Mouse (Mus musculus): Measurements from ENCODE around the gene Tbx4. TPM values are rescaled to one million over a fixed set of nuclear protein-coding genes. Genes with fewer than 3 reads are reported as not detected.

The Tbx4 gene
- total RNA-seq, 2 experiments from 2014 or later = 0.13 to 0.22 TPM

- Histone ChIP-seq H3K27ac (no peak overlapping the region), H3K4me3 (no peak overlapping the region)
- DNase-seq (ENCODE audit: low spot score in 2 of 2) = no peak
- TF ChIP-seq CTCF (conservative IDR thresholded peaks at IDR 0.05) = no peak
Measured at GRCm38 (mm10) chr11:85884498-85884897, 1.7 kb upstream of the Tbx4 start.

GRCm38 (mm10) chr11:85886429-85886785, 185 bp downstream of the Tbx4 start:
- no peak overlapping the region for H3K4me3 ChIP-seq
- no peak for TF ChIP-seq CTCF (conservative IDR thresholded peaks at IDR 0.05)
- DNase-seq (ENCODE audit: low spot score in 2 of 2) = no peak
- no peak overlapping the region for H3K27ac ChIP-seq

GRCm38 (mm10) chr11:85887273-85887672, 1.1 kb downstream of the Tbx4 start:
- DNase-seq (ENCODE audit: low spot score in 2 of 2) = no peak
- H3K27ac ChIP-seq = no peak overlapping the region
- H3K4me3 ChIP-seq = no peak overlapping the region
- no peak for TF ChIP-seq CTCF (conservative IDR thresholded peaks at IDR 0.05)

GRCm38 (mm10) chr11:85887801-85888450, 1.7 kb downstream of the Tbx4 start:
- Histone ChIP-seq H3K4me3 (no peak overlapping the region), H3K27ac (no peak overlapping the region)
- DNase-seq (ENCODE audit: low spot score in 2 of 2) = no peak
- no peak for TF ChIP-seq CTCF (conservative IDR thresholded peaks at IDR 0.05)

GRCm38 (mm10) chr11:85888451-85888961, 2.3 kb downstream of the Tbx4 start:
- TF ChIP-seq CTCF (conservative IDR thresholded peaks at IDR 0.05) = no peak
- Histone ChIP-seq H3K27ac (no peak overlapping the region), H3K4me3 (no peak overlapping the region)
- no peak for DNase-seq (ENCODE audit: low spot score in 2 of 2)

GRCm38 (mm10) chr11:85889056-85889729, 3.0 kb downstream of the Tbx4 start:
- no peak for TF ChIP-seq CTCF (conservative IDR thresholded peaks at IDR 0.05)
- no peak overlapping the region for H3K27ac ChIP-seq
- DNase-seq (ENCODE audit: low spot score in 2 of 2) = no peak
- H3K4me3 ChIP-seq = no peak overlapping the region

- Histone ChIP-seq H3K27ac (no peak overlapping the region), H3K4me3 (no peak overlapping the region)
- TF ChIP-seq CTCF (conservative IDR thresholded peaks at IDR 0.05) = no peak
- no peak for DNase-seq (ENCODE audit: low spot score in 2 of 2)
Measured at GRCm38 (mm10) chr11:85889730-85890562, 3.7 kb downstream of the Tbx4 start.

- Histone ChIP-seq H3K4me3 (no peak overlapping the region), H3K27ac (no peak overlapping the region)
- no peak for DNase-seq (ENCODE audit: low spot score in 2 of 2)
- no peak for TF ChIP-seq CTCF (conservative IDR thresholded peaks at IDR 0.05)
Measured at GRCm38 (mm10) chr11:85890563-85890845, 4.3 kb downstream of the Tbx4 start.

GRCm38 (mm10) chr11:85891010-85891691, 4.9 kb downstream of the Tbx4 start:
- no peak for TF ChIP-seq CTCF (conservative IDR thresholded peaks at IDR 0.05)
- H3K4me3 ChIP-seq = no peak overlapping the region
- H3K27ac ChIP-seq = no peak overlapping the region
- no peak for DNase-seq (ENCODE audit: low spot score in 2 of 2)

GRCm38 (mm10) chr11:85891692-85892040, 5.4 kb downstream of the Tbx4 start:
- no peak overlapping the region for H3K27ac ChIP-seq
- no peak for TF ChIP-seq CTCF (conservative IDR thresholded peaks at IDR 0.05)

GRCm38 (mm10) chr11:85892771-85893170, 6.5 kb downstream of the Tbx4 start:
- no peak overlapping the region for H3K27ac ChIP-seq
- H3K4me3 ChIP-seq = no peak overlapping the region
- no peak for DNase-seq (ENCODE audit: low spot score in 2 of 2)
- TF ChIP-seq CTCF (conservative IDR thresholded peaks at IDR 0.05) = no peak

More at GRCm38 (mm10) chr11:85891692-85892040, 5.4 kb downstream of the Tbx4 start:
- no peak for DNase-seq (ENCODE audit: low spot score in 2 of 2)
- H3K4me3 ChIP-seq = no peak overlapping the region

- Histone ChIP-seq H3K27ac (no peak overlapping the region), H3K4me3 (no peak overlapping the region)
- no peak for DNase-seq (ENCODE audit: low spot score in 2 of 2)
- TF ChIP-seq CTCF (conservative IDR thresholded peaks at IDR 0.05) = no peak
Measured at GRCm38 (mm10) chr11:85893400-85894135, 7.3 kb downstream of the Tbx4 start.
